Mouse (Mus musculus) liver, adult (tissue): ENCODE data around the gene Vav1.

Experiments used
- GATA4 ChIP-seq: IDR thresholded peaks from 2 replicates; pipeline ENCODE4 v1.6.1; 2014; ENCODE audit warnings: mild to moderate bottlenecking, low read length; ENCODE audit not compliant: insufficient replicate concordance

Vav1 gene

DNA sequence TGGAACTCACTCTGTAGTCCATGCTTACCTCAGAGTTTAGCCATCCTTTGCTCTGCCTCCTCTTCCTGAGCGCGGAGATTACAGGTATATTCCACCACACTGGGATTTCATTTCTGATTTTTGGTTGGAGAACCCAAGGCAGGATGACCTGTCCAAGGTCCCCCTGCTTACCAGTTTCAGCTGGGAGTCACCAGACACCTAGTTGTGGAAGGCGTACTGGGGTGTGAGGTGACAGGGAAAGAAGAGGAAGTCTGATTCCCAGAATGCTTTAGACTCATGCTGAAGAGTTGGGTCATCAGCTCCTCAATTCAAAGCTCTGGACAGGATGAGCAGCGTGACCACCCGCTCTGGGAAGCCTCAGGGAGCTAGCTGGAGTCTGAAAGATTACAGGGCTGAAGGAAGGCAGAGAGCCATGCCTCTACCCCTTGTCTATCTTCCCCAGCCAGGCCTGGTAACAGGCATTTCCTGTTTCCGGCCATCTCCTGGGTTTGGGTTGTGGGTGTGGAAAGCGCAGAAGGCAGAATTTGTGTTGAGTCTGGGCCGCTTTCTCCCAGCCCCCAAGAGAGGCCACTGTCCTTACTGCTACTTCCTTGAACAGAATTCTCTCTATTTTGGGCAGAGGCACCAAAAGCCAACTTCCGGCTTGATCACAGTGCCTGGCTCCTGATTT, 11.2 kb downstream of the Vav1 start:
- no peak for TF ChIP-seq GATA4

DNA sequence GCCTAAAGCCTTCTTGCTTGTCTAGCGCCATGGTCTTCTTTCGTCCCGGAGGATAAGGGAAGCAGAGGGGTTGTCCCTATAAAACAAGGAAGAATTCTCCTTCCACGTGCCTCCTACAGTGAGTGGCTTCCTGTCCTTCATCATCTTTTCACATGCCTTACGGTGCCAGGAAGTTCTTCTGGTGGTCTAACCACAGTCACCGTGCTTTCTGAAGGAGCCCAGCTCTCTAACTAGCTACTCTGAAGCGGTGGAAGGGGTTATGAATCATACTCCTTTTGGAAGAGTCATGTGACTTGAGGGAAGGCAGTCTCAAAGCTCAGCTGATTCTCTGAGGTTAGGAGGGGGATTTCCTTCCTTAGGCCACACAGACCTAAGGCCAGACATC, 11.8 kb downstream of the Vav1 start:
- TF ChIP-seq GATA4 = no peak

- no peak for TF ChIP-seq GATA4
Observed at GRCm38 (mm10) chr17:57292302-57292701, 13.4 kb downstream of the Vav1 start.

DNA sequence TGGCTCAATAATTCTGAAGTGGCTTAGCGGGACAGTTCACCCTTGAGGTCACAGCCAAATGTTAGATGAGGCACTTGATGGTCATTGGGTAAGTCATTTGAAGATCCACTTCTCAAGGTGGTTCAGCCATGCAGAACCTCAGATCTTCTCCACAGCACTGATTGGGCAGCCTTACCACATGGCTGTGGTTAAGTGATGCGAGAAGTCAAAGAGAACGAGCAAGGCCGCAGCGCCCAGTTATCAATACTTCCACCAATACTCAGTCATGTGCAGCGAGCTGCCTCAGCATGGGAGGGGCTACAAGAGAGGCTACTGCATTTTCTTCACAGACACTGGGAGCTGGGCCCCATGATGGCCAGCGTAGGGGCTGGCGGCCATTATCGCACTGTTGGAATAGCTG, 14.1 kb downstream of the Vav1 start:
- TF ChIP-seq GATA4 = no peak

DNA sequence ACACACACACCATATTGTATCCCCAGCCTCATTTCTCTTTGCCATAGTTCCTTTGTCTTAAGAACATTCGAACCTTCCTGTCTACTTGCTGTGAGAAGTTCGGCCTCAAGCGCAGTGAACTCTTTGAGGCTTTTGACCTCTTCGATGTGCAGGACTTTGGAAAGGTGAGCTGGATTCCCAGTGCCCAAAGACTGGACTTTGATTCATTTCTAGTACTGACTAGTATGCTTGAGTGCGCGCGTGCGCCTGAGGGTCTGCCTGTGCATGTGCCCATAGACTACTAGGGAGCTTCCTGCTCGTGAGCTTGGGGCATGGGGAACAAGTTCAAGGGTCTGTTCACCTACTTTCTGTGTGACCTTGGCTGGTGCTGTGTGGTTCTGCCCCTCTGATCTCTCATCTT, 17.0 kb downstream of the Vav1 start:
- no peak for TF ChIP-seq GATA4

GRCm38 (mm10) chr17:57297040-57297439, 18.1 kb downstream of the Vav1 start:
- TF ChIP-seq GATA4 = no peak

GRCm38 (mm10) chr17:57305593-57305992, 26.7 kb downstream of the Vav1 start:
- no peak for TF ChIP-seq GATA4

- TF ChIP-seq GATA4 = no peak
Observed at GRCm38 (mm10) chr17:57307074-57307473, 28.2 kb downstream of the Vav1 start.

- no peak for TF ChIP-seq GATA4
Observed at GRCm38 (mm10) chr17:57311801-57312200, 32.9 kb downstream of the Vav1 start.

GRCm38 (mm10) chr17:57327615-57328014, 48.7 kb downstream of the Vav1 start:
- TF ChIP-seq GATA4 = no peak

- TF ChIP-seq GATA4 = no peak
Observed at GRCm38 (mm10) chr17:57328944-57329343, 50.0 kb downstream of the Vav1 start.

- TF ChIP-seq GATA4 = no peak
Observed at GRCm38 (mm10) chr17:57330993-57331392, 52.1 kb downstream of the Vav1 start.

DNA sequence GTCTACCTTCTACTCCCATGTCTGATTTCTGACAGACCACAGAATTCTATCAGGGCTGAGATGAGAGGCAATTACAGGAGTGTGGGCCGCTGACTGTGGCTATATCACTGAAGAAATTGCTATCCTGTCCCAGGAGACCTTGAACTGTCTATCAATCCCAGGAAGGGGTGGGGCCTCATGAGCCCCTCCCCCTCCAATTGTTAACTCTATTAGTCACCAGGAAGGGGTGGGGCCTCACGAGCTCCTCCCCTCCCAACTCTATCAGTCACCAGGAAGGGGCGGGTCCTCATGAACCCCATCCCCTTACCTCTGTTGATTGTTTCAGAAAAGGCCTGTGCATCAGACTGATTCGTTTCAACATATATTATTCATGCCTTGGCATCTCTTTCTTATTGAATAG, 53.3 kb downstream of the Vav1 start:
- no peak for TF ChIP-seq GATA4

- TF ChIP-seq GATA4 = no peak
Observed at GRCm38 (mm10) chr17:57334001-57334760, 55.3 kb downstream of the Vav1 start.

DNA sequence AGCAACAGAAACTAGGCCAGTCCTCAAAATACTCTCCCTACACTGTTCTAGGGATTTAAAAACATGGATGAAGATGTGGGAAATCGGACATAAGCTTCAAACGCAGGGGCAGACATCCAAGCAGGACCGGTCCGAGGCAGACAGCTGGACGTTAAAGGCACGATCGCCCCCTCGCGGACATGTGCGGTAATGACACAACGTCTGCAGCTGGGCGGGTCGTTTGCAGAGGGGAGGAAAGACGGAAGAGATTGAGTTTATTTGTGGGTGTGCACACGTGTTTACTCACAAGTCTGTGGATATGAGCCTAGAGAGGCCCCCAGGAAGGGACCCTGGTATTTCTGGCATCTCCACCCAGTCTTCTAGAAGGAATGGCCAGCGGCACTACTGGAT, 55.9 kb downstream of the Vav1 start:
- TF ChIP-seq GATA4 = no peak

DNA sequence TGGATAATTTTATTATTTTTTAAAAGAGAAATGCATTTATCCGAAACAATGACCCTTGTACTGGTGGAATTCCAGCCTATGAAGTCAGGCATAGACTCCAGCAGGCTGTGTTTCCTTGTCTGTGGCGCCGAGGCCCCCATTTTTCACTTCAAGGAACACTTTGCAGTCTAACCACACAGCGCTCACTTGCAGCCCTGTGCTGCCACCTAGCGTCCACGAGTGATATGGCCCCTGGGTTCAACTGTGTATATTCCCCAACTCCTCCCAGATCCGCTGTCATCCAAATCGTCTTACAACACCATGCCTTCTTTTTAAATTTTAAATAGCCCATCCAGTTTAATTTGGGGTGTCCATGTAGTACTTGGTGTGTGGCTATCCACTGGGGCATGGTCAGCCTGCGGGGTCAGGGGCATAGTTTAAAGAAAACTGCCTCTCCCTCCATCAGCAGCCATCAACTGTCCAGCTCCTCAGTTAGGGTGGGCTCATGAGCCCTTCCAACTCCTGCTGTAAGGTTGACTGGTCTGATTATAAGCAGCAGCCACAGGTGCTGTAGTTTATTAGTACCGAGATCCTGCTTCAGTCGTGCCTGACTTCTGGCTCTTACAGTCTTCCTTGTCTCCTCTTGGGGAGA, 56.9 kb downstream of the Vav1 start:
- no peak for TF ChIP-seq GATA4

DNA sequence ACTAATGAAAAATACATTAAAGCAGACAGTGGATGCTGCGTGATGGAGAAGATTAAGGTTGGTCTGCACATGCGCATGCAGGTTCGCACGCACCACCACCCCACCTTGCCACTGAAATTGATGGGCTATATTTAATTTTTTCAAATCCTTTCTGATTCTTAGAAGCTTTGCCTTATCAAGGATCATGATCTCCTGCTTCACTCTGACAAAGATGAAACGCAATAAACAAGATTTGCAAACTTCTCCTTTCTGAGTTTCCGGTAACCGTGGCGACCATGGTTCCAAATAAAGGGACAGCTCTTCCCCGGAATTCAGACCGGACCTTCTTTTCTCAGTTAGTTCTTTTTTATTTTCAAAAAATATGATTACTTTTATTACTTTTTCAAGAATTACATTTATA, 59.1 kb downstream of the Vav1 start:
- TF ChIP-seq GATA4 = no peak

DNA sequence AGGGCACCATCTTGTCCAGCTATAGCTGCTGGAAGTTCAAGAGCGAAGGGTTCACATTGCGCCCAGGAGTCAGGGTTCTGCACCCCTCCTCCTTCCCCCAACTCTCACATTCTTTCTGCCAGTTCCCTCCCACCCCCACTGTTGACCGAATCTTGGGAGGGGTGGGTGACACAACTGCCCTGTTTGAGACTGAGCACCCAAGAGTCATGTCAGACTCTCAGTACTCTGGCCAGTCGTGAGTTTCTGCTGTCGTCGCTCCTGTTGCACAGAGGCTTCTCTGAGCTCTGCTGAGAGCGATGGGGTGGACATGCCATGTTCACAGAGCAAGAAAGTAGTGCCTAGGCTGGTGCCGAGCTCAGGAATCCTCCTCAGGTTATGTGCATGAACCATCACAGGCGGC, 60.4 kb downstream of the Vav1 start:
- TF ChIP-seq GATA4 = no peak
